Mouse (Mus musculus) thymus, adult 2 months (tissue): ENCODE measurements around the gene Paics. TPM values are rescaled to one million over a fixed set of nuclear protein-coding genes. Genes with fewer than 3 reads are reported as not detected.
A peak's percentile ranks its signal among the peaks of the same experiment; 100 is the strongest.

Experiments used
- DNase-seq: peaks from one replicate; pipeline ENCODE4 v3.0.0; 2021
- H3K27ac ChIP-seq: fragments of 200-500 bp; 2 replicates; pipeline ENCODE4 v1.5.1; 2012; ENCODE audit warnings: low read length, control low read depth; ENCODE audit not compliant: control insufficient read depth, insufficient read depth
- H3K27me3 ChIP-seq: fragments of 200-500 bp; 2 replicates; pipeline ENCODE4 v1.6.1; 2012; ENCODE audit warnings: mild to moderate bottlenecking, low read length, moderate library complexity, mixed read lengths; ENCODE audit not compliant: control insufficient read depth, insufficient read depth
- H3K36me3 ChIP-seq: fragments of 200-500 bp; 2 replicates; pipeline ENCODE4 v1.6.1; 2012; ENCODE audit warnings: mild to moderate bottlenecking, low read length, moderate library complexity; ENCODE audit not compliant: control insufficient read depth, insufficient read depth
- H3K4me1 ChIP-seq: fragments of 200-500 bp; replicated peaks from 2 replicates; pipeline ENCODE4 v1.6.1; 2012; ENCODE audit warnings: low read length; ENCODE audit not compliant: control insufficient read depth, insufficient read depth
- H3K4me3 ChIP-seq: fragments of 200-500 bp; 2 replicates; pipeline ENCODE4 v1.5.1; 2012; ENCODE audit warnings: mild to moderate bottlenecking, low read length, control low read depth, moderate library complexity; ENCODE audit not compliant: control insufficient read depth, insufficient read depth
- CTCF ChIP-seq: fragments of 200-500 bp; IDR thresholded peaks from 2 replicates; pipeline ENCODE4 v1.5.1; 2012; ENCODE audit warnings: mild to moderate bottlenecking, control low read depth, low read length, moderate library complexity, borderline replicate concordance; ENCODE audit not compliant: control insufficient read depth, poor library complexity, insufficient read depth; ENCODE audit errors: extremely low read depth
- POLR2A ChIP-seq: fragments of 200-500 bp; IDR thresholded peaks from 2 replicates; pipeline ENCODE4 v1.6.1; 2012; ENCODE audit warnings: mild to moderate bottlenecking, low read length, control low read depth, moderate library complexity; ENCODE audit not compliant: control insufficient read depth, poor library complexity, insufficient read depth; ENCODE audit errors: extremely low read depth
- WGBS: fragments of 180-500 bp; shearing (Covaris S2); methylation state at CpG from one replicate; pipeline ENCODE4 v1.1.7; 2018; 5-methylcytosine and 5-hydroxymethylcytosine counted together
- polyA plus RNA-seq: library from polyadenylated mRNA; depleted of rRNA; stranded (reverse); fragments of >200 nt; gene quantifications from 2 replicates; pipeline ENCODE4 v1.2.3, GENCODE M21; 2012; rRNA removed

Paics gene
- polyA plus RNA-seq, 1 experiment: 70.4 TPM

GRCm38 (mm10) chr5:77004051-77004821 is 53.1 kb downstream of the Paics start, which contains the start of gene Arl9:
Arl9 (plus strand) TSS chr5:77004055.
- Histone ChIP-seq H3K4me3 (no peak within 1 kb of the TSS), H3K4me1 (no peaks in the 10 kb centered on the region), H3K27me3 (no peaks in the 10 kb centered on the region), H3K27ac (no peak within 1 kb of the TSS), H3K36me3 (peaks cover 3% of the 10 kb centered on the region)
- TF ChIP-seq CTCF: no peak
- no peak for TF ChIP-seq POLR2A
- no peak for DNase-seq
- 96% methylated on average over 6 of the region's 6 CpGs for WGBS

GRCm38 (mm10) chr5:77010352-77010751 is 59.2 kb downstream of the Paics start:
- TF ChIP-seq POLR2A (no peak), CTCF (no peak)
- 94% methylated on average over 9 of the region's 9 CpGs for WGBS
- H3K36me3 ChIP-seq: no peaks in the 10 kb centered on the region
- H3K4me1 ChIP-seq: no peaks in the 10 kb centered on the region
- H3K4me3 ChIP-seq: no peak overlapping the region
- H3K27me3 ChIP-seq: no peaks in the 10 kb centered on the region
- no peak overlapping the region for H3K27ac ChIP-seq
- DNase-seq: no peak

GRCm38 (mm10) chr5:77011082-77011481 is 60.0 kb downstream of the Paics start:
- WGBS: 77% methylated on average over 3 of the region's 3 CpGs
- DNase-seq: no peak
- Histone ChIP-seq H3K27ac (no peak overlapping the region), H3K4me3 (no peak overlapping the region), H3K4me1 (peaks cover 5% of the 10 kb centered on the region), H3K36me3 (no peaks in the 10 kb centered on the region), H3K27me3 (no peaks in the 10 kb centered on the region; the same call in 1 of the 2 replicates)
- TF ChIP-seq POLR2A (no peak), CTCF (no peak)

GRCm38 (mm10) chr5:77013171-77013570 is 62.1 kb downstream of the Paics start:
- DNase-seq: no peak
- H3K4me1 ChIP-seq: peaks cover 10% of the 10 kb centered on the region
- H3K27me3 ChIP-seq: no peaks in the 10 kb centered on the region; the same call in 1 of the 2 replicates
- H3K36me3 ChIP-seq: no peaks in the 10 kb centered on the region
- WGBS: 68% methylated on average over 3 of the region's 3 CpGs
- H3K4me3 ChIP-seq: no peak overlapping the region
- TF ChIP-seq CTCF: no peak
- no peak for TF ChIP-seq POLR2A
- no peak overlapping the region for H3K27ac ChIP-seq

- DNase-seq: peak; percentile 58
- WGBS: 24% methylated on average over 57 of the region's 57 CpGs
These were observed 64.7 kb downstream of the Paics start, which contains the start of gene Thegl for GRCm38 (mm10) chr5:77015544-77016482. Thegl (plus strand) TSS chr5:77016023.

More at GRCm38 (mm10) chr5:77015544-77016482, 64.7 kb downstream of the Paics start, which contains the start of gene Thegl:
- no peaks in the 10 kb centered on the region; the same call in 1 of the 2 replicates for H3K27me3 ChIP-seq
- no peaks in the 10 kb centered on the region for H3K36me3 ChIP-seq
- peak within 1 kb of the TSS; percentile 46 for H3K4me3 ChIP-seq
- no peak within 1 kb of the TSS for H3K27ac ChIP-seq
- TF ChIP-seq CTCF (no peak), POLR2A (no peak)
- H3K4me1 ChIP-seq: peaks cover 10% of the 10 kb centered on the region

Other genes with a start within 250 kb of the Paics start
- 10.7 and 12.1 TPM in 2 replicates for gene Aasdh, start 45.8 kb upstream of the Paics start, polyA plus RNA-seq
- gene Ppat, start 271 bp downstream of the Paics start, polyA plus RNA-seq: 11.1 and 13.3 TPM in 2 replicates
- 30.4 and 36.2 TPM in 2 replicates for gene Srp72, start 23.4 kb downstream of the Paics start, polyA plus RNA-seq
- not detected in 2 replicates for gene Arl9, start 52.7 kb downstream of the Paics start, polyA plus RNA-seq
- gene Thegl, start 64.7 kb downstream of the Paics start, polyA plus RNA-seq: not detected in 2 replicates
- gene Hopx, start 163.8 kb downstream of the Paics start, polyA plus RNA-seq: 8.1 and 26.1 TPM in 2 replicates